Mouse (Mus musculus) spleen, adult 18-20 months (tissue): ENCODE measurements at regions not wholly inside any gene's neighbourhood (a gene's known extent, or its start where the extent isn't known, plus 50 kb on each side); places are given as distances from the start of the nearest gene placed in this dataset.

ENCODE experiments used
- DNase-seq, 2 experiments: peaks; one replicate each; pipeline ENCODE4 v3.0.0; 2022; ENCODE audit warnings: mixed read lengths in 2 of 2

GRCm38 (mm10) chr9:117689946-117690345, 60.2 kb upstream of the Rbms3 start:
- no peak for DNase-seq
